Mouse (Mus musculus): ENCODE measurements around the gene Dhx35.

GRCm38 (mm10) chr2:158767742-158768339 lies 26.8 kb upstream of the Dhx35 start, which contains the start of gene Fam83d:
- TF ChIP-seq CTCF (IDR thresholded peaks at IDR 0.05; ENCODE audit: low read depth) (peak; percentile 93), EP300 (optimal IDR thresholded peaks at IDR 0.05) (no peak)

All from stomach, postnatal 0 days (tissue).